Mouse (Mus musculus): ENCODE measurements around the gene Asb11.

- TF ChIP-seq ETS1 (IDR thresholded peaks at IDR 0.05; ENCODE audit: low read depth, low read length) (no peak), CTCF (IDR thresholded peaks at IDR 0.05 in 2 of 3, conservative IDR thresholded peaks at IDR 0.05 in 1 of 3; ENCODE audit: control insufficient read depth in 1 of 3, insufficient read depth in 1 of 3, low read depth in 2 of 3, low read length in 3 of 3, poor library complexity in 1 of 3, severe bottlenecking in 1 of 3) (no peak), ZNF384 (IDR thresholded peaks at IDR 0.05; ENCODE audit: low read depth, low read length) (no peak), CHD1 (IDR thresholded peaks at IDR 0.05; ENCODE audit: low read depth, low read length) (no peak), TCF12 (IDR thresholded peaks at IDR 0.05; ENCODE audit: low read depth, low read length) (no peak), USF1 (IDR thresholded peaks at IDR 0.05; ENCODE audit: low read depth, low read length) (no peak), EP300 (IDR thresholded peaks at IDR 0.05; ENCODE audit: low read depth in 1 of 2, low read length in 2 of 2) (no peak), GATA1 (IDR thresholded peaks at IDR 0.05; ENCODE audit: low read depth, low read length) (no peak), ZKSCAN1 (IDR thresholded peaks at IDR 0.05; ENCODE audit: low read depth, low read length) (no peak), POLR2A (IDR thresholded peaks at IDR 0.05; ENCODE audit: control insufficient read depth in 1 of 2, insufficient read depth in 1 of 2, low read depth in 1 of 2, low read length in 2 of 2, poor library complexity in 1 of 2) (no peak), MAX (IDR thresholded peaks at IDR 0.05; ENCODE audit: low read length) (no peak), MYB (IDR thresholded peaks at IDR 0.05; ENCODE audit: low read depth, low read length) (no peak), MAFK (IDR thresholded peaks at IDR 0.05; ENCODE audit: borderline replicate concordance, low read depth, low read length) (no peak)
These were observed at the start of gene Asb11 for GRCm38 (mm10) chrX:164436709-164437108.
